Mouse (Mus musculus): ENCODE results near the gene Numb. TPM values are rescaled to one million over a fixed set of nuclear protein-coding genes. Genes with fewer than 3 reads are reported as not detected.
"Not testable (repeated sequence)": the region's sequence is repeated elsewhere in the genome, so short reads cannot be mapped to it uniquely, and the experiment has no call there.

Gene Numb
- polyA plus RNA-seq, 1 experiment from 2014 or later, result 33.1 TPM

DNA sequence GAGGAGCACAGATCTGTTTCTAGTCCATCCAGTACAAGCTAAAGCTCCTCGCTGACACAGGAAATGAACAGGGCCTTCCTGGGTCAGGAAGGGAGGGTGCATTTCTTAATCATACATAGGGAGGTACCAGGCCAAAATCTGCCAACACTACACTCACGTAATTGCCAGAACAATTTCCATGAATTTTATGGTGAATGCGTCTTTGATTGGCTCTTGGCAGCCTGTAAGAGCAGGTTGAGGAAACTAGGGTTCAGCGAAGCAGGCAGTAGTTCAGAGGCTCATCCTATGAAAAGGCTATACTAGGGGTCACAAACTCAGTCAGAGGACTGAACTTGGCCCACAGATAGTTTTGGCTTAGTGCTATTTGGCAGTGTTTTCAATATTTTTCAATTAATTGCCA lies 18.3 kb upstream of the Numb start:
- H3K4me3 ChIP-seq, result no peak overlapping the region
- H3K9me3 ChIP-seq, result no peaks in the 10 kb centered on the region
- no peaks in the 10 kb centered on the region for H3K27me3 ChIP-seq
- no peak overlapping the region for H3K4me2 ChIP-seq
- no peaks in the 10 kb centered on the region for H3K4me1 ChIP-seq
- no peak for ATAC-seq (ENCODE audit: insufficient number of reproducible peaks, insufficient read depth, low FRiP score, low TSS enrichment, low read depth)
- no peaks in the 10 kb centered on the region for H3K36me3 ChIP-seq
- H3K27ac ChIP-seq, result no peak overlapping the region
- H3K9ac ChIP-seq, result no peak overlapping the region
- 55% methylated on average over 4 of the region's 4 CpGs for WGBS

DNA sequence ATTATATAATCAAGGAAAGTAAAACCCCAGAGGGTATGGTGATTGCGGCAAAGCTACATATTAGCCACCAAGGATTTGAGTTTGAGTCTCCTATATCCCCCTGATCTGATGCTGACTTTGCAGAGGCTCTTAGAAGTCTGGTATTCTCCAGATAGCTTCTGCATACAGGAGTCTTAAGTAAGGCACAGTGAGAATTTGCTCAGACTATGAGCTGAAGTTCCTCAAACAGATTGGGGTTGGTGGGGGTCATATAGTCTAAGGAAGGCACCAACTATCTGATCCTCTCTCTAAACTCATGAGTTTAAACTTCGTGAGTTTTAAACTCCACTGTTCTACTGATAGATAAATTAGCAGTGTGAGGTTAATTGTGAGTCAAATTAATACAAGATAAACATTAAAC lies 17.6 kb upstream of the Numb start:
- 64% methylated on average over 2 of the region's 2 CpGs for WGBS
- no peak overlapping the region for H3K4me2 ChIP-seq

DNA sequence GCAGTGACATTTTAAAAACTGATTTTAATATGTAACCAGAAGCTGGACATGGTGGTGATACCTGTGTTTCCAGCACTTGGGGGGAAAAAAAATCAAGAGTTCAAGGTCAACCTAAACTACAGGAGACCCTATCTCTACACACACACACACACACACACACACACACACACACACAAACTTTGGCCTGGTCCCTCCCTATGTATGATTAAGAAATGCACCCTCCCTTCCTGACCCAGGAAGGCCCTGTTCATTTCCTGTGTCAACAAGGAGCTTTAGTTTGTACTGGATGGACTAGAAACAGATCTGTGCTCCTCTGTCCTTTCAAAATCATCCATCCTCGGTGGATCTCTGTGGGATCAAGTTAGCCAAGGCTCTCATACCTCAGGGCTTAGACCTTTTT lies 16.9 kb upstream of the Numb start:
- not testable (repeated sequence) for H3K9me3 ChIP-seq; H3K36me3 ChIP-seq; H3K27ac ChIP-seq; H3K4me3 ChIP-seq; H3K4me1 ChIP-seq; H3K9ac ChIP-seq; ATAC-seq (ENCODE audit: insufficient number of reproducible peaks, insufficient read depth, low FRiP score, low TSS enrichment, low read depth); H3K4me2 ChIP-seq; H3K27me3 ChIP-seq
- 23% methylated on average over 1 of the region's 1 CpGs for WGBS

More for the DNA sequence above, 17.6 kb upstream of the Numb start:
- H3K27me3 ChIP-seq, result no peaks in the 10 kb centered on the region
- no peak overlapping the region for H3K4me3 ChIP-seq
- H3K9me3 ChIP-seq, result 0 out of 2 replicates have a peak, but pooled peaks cover 3% of the 10 kb centered on the region
- no peaks in the 10 kb centered on the region for H3K36me3 ChIP-seq
- no peak overlapping the region for H3K9ac ChIP-seq
- no peak overlapping the region for H3K27ac ChIP-seq
- ATAC-seq (ENCODE audit: insufficient number of reproducible peaks, insufficient read depth, low FRiP score, low TSS enrichment, low read depth), result no peak
- H3K4me1 ChIP-seq, result no peaks in the 10 kb centered on the region

DNA sequence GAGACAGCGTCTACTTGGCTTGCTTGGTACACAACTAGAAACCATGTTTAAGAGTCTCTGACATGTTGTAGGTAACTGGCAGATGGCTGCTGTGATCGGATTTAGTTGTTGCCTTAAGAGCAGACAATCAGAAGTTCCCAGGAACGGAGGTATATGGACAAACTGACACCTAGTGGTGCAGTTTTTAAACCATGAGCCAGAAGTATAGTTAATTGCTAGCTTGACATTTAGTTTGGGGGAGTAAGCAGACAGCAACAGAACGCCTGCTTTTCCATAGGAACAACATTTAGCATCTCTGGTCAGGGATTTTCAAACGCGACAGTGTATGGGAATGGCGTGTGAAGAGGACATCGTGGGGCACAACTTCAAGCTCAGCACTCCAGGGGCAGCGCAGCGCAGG lies 15.9 kb upstream of the Numb start:
- 69% methylated on average over 10 of the region's 10 CpGs for WGBS

DNA sequence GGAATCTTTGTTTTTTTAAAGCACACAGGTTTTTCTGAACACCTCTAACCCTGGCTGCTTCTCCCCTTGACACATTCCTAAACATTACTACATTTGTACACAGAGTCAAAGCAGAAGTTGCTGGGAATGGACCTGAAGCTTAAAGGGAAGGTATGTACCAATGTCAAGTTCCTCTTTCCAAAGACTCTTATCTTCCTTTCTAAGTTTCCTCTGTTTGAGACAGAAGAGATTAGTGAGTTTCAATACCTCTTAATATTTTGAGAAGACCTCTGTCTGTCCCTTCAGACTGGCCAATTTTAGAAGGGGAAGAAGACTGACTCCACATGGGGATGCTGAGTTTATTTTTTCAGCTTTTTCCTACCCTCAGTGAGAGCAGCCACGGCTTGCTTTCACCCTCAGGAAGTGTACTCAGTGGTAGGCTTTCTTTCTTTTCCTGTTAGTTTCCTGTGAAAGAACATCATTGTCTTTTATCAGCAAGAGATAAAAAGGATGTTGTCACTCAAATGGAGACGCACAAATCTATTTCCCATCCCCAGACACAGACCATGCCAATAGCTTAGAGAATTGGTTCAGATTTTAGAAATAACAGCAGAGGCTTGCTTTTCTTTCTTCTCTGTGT lies 7.6 kb upstream of the Numb start:
- H3K27me3 ChIP-seq, result no peaks in the 10 kb centered on the region; the same call in 1 of the 2 replicates
- H3K9ac ChIP-seq, result no peak overlapping the region
- H3K4me1 ChIP-seq, result peaks cover 6% of the 10 kb centered on the region; the same call in 1 of the 2 replicates
- H3K36me3 ChIP-seq, result no peaks in the 10 kb centered on the region
- H3K27ac ChIP-seq, result no peak overlapping the region
- H3K9me3 ChIP-seq, result no peaks in the 10 kb centered on the region
- H3K4me3 ChIP-seq, result no peak overlapping the region
- no peak overlapping the region for H3K4me2 ChIP-seq
- 17% methylated on average over 2 of the region's 2 CpGs for WGBS
- ATAC-seq (ENCODE audit: insufficient number of reproducible peaks, insufficient read depth, low FRiP score, low TSS enrichment, low read depth), result no peak

More for the DNA sequence above, 15.9 kb upstream of the Numb start:
- no peak overlapping the region for H3K4me3 ChIP-seq
- no peak overlapping the region for H3K9ac ChIP-seq
- H3K9me3 ChIP-seq, result 0 out of 2 replicates have a peak, but pooled peaks cover 3% of the 10 kb centered on the region
- ATAC-seq (ENCODE audit: insufficient number of reproducible peaks, insufficient read depth, low FRiP score, low TSS enrichment, low read depth), result no peak
- no peaks in the 10 kb centered on the region for H3K36me3 ChIP-seq
- no peak overlapping the region for H3K27ac ChIP-seq
- no peaks in the 10 kb centered on the region for H3K4me1 ChIP-seq
- no peaks in the 10 kb centered on the region; the same call in 1 of the 2 replicates for H3K27me3 ChIP-seq
- H3K4me2 ChIP-seq, result no peak overlapping the region

DNA sequence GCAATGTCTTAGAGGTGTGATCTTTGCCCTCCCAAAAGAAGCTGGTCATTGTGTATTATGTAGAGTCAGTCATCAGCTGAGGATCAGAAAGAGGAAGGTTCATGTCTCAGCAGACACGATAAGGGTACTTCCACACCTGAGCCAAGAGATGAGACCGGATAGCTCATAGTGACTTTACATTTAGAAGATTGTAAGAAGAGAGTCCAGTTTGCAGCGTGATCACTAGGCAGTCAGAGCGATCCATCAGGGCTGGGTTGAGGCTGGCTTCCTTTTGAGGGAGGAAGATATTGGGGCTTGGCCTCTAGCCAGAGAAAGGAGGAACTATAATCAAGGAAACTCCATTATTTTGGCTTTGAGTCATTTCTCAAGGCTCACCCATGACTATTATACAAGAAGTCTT lies 6.0 kb upstream of the Numb start:
- ATAC-seq (ENCODE audit: insufficient number of reproducible peaks, insufficient read depth, low FRiP score, low TSS enrichment, low read depth), result no peak
- no peak overlapping the region for H3K27ac ChIP-seq
- no peak overlapping the region for H3K4me2 ChIP-seq
- no peak overlapping the region for H3K9ac ChIP-seq
- H3K27me3 ChIP-seq, result no peaks in the 10 kb centered on the region
- no peaks in the 10 kb centered on the region for H3K9me3 ChIP-seq
- no peaks in the 10 kb centered on the region for H3K36me3 ChIP-seq
- 81% methylated on average over 4 of the region's 4 CpGs for WGBS
- peaks cover 19% of the 10 kb centered on the region for H3K4me1 ChIP-seq
- no peak overlapping the region for H3K4me3 ChIP-seq

DNA sequence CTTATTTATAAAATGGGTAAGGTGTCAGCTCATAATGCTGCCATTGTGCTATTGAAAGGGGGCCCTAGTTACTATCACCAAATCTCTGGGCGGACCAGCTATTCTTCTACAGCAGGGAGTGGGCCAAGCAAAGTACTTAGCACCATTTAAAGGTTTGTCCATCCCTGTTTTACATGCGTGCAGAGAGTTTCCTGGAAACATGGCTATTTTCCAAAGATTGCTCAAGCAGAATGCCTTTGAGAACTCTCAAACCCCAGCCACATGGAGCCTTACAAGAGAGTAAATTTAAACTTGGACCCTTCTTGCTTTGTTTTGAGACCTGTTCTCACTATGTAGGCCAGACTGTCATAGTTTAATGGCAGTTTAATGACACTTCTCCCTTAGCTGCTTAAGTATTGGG lies 4.3 kb upstream of the Numb start:
- no peak overlapping the region for H3K27ac ChIP-seq
- H3K27me3 ChIP-seq, result no peaks in the 10 kb centered on the region
- H3K4me1 ChIP-seq, result peaks cover 16% of the 10 kb centered on the region
- H3K9ac ChIP-seq, result no peak overlapping the region
- H3K36me3 ChIP-seq, result no peaks in the 10 kb centered on the region
- no peak for ATAC-seq (ENCODE audit: insufficient number of reproducible peaks, insufficient read depth, low FRiP score, low TSS enrichment, low read depth)
- no peak overlapping the region for H3K4me2 ChIP-seq
- no peaks in the 10 kb centered on the region for H3K9me3 ChIP-seq
- H3K4me3 ChIP-seq, result no peak overlapping the region
- 86% methylated on average over 2 of the region's 2 CpGs for WGBS

DNA sequence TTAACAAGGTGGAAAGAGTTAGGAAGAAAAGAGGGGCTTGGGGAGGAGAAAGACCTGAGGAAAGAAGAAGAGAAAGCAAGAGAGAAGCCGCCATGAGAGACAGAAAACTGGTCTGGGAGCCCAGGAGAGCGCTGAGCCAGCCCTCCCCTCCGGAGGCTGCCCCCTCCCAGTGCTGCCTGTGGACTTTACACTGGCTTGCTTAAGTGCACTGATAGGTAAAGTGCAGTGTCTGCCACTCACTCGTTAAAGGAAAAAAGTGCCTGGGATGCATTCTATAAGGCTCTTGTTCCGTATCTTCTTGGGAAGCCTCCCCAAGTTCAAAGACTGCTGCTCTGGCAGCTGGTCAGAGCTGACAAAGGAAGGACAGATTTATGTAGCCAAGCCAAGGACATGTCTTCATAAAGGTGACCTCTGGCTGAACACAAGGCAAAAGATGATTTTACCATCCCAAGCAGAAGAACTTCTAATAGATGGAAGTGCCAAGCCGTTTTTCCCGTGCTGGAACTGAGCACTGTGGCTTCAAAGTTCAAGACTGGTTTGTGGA lies 3.5 kb upstream of the Numb start:
- 64% methylated on average over 7 of the region's 7 CpGs for WGBS
- Histone ChIP-seq H3K4me2 (no peak overlapping the region), H3K9me3 (no peaks in the 10 kb centered on the region), H3K9ac (no peak overlapping the region), H3K27ac (no peak overlapping the region), H3K27me3 (no peaks in the 10 kb centered on the region), H3K4me1 (peaks cover 23% of the 10 kb centered on the region), H3K36me3 (no peaks in the 10 kb centered on the region), H3K4me3 (no peak overlapping the region)
- no peak for ATAC-seq (ENCODE audit: insufficient number of reproducible peaks, insufficient read depth, low FRiP score, low TSS enrichment, low read depth)

DNA sequence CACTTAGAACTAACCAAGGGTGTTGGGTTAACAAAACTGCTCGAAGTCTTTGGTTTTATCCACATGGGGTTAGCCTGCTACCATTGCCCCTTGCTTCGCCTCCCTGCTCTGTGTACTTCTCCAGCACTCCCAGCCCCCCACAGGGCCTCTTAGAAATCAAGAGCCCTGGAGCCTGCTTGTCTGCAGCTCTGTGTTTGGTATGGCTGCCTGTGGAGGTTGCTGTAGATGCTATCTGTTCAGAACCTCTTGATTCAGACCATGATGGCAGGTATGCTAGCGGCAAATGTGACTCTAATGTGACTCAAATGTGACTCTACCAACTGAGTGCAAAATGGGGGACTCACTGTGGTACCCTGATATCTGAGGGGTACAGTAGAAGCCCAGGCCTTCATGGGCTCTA lies 2.6 kb upstream of the Numb start:
- 45% methylated on average over 3 of the region's 3 CpGs for whole genome bisulfite sequencing

DNA sequence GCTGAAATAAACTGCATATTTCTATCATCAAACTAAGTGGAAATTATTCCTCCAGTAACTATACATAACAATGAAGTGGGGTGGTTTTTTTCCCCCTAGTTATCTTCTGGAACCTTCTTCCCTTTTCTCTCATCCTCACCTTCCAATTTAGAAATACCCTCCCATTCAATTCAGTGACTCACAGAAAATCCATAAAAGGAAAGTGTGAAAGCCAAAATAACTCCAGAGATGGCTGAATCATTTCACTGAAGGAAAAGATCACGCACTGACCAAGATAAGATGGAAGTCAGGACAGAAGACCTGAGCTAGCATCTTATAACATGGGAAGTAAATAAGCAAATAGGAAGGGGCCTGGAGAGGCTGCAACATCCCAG lies 1.7 kb upstream of the Numb start:
- H3K4me2 ChIP-seq, result no peak overlapping the region
- WGBS, result 88% methylated on average over 1 of the region's 1 CpGs

More for the DNA sequence above, 2.6 kb upstream of the Numb start:
- no peak overlapping the region for H3K4me2 ChIP-seq
- no peaks in the 10 kb centered on the region for H3K36me3 ChIP-seq
- no peak overlapping the region for H3K9ac ChIP-seq
- no peaks in the 10 kb centered on the region for H3K9me3 ChIP-seq
- H3K27me3 ChIP-seq, result no peaks in the 10 kb centered on the region
- peaks cover 27% of the 10 kb centered on the region for H3K4me1 ChIP-seq
- no peak for ATAC-seq (ENCODE audit: insufficient number of reproducible peaks, insufficient read depth, low FRiP score, low TSS enrichment, low read depth)
- H3K4me3 ChIP-seq, result no peak overlapping the region
- H3K27ac ChIP-seq, result no peak overlapping the region

DNA sequence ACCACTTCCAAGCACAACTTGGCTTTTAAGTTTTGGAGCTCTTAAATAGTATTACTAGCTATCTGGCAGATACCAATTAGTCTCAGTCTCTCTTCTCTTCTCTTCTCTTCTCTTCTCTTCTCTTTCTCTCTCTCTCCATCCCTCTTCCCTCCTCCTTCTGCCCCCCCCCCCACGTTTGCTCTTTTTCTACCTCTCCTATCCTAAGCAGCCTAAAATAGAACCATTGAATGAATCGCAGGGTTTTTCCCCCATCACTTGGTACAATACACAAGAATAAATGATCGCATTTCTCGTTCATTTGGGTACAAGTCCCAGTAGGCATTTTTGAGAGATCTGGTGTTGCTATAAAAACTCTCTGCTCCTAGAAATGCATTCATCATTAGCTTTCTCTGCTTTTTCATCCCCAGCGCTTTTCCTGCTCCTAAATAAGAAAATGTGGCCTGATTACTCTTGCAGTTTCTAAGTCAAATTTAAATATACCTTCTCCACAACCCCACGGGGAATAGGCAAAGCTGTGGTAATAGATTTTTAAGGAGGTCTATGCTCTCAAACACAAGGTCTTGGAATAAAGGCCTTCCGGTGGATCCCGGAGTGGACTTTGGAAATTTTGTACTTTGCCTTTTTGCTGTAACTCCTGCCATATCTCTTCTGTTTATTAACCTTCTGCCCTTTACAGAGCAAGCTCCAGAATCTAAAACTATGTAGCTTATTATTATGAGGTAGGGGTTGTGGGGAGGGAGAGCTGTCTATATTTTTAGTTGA lies 1.2 kb upstream of the Numb start:
- Histone ChIP-seq H3K9ac (peak overlapping the region; percentile 63), H3K4me3 (peak overlapping the region; percentile 89), H3K27me3 (no peaks in the 10 kb centered on the region), H3K4me2 (peak overlapping the region; percentile 88), H3K27ac (peak overlapping the region; percentile 80; the same call in 1 of the 2 replicates), H3K4me1 (peaks cover 29% of the 10 kb centered on the region), H3K9me3 (no peaks in the 10 kb centered on the region), H3K36me3 (no peaks in the 10 kb centered on the region)
- ATAC-seq (ENCODE audit: insufficient number of reproducible peaks, insufficient read depth, low FRiP score, low TSS enrichment, low read depth), result no peak
- 27% methylated on average over 8 of the region's 8 CpGs for WGBS

More for the DNA sequence above, 1.7 kb upstream of the Numb start:
- Histone ChIP-seq H3K9ac (no peak overlapping the region), H3K4me1 (peaks cover 29% of the 10 kb centered on the region), H3K36me3 (no peaks in the 10 kb centered on the region), H3K9me3 (no peaks in the 10 kb centered on the region), H3K27me3 (no peaks in the 10 kb centered on the region), H3K4me3 (no peak overlapping the region), H3K27ac (no peak overlapping the region)
- no peak for ATAC-seq (ENCODE audit: insufficient number of reproducible peaks, insufficient read depth, low FRiP score, low TSS enrichment, low read depth)
